Mouse (Mus musculus): ENCODE results near the gene Dhx8. TPM values are rescaled to one million over a fixed set of nuclear protein-coding genes. Genes with fewer than 3 reads are reported as not detected.

Dhx8 gene
- total RNA-seq, 2 experiments from 2014 or later: 12.7 to 13.6 TPM

- no peak for DNase-seq
- intact Hi-C loops (cut with DNase I; ENCODE audit: low total_unique reads): no loop called here
Observed at GRCm38 (mm10) chr11:101726765-101727164, 6.0 kb upstream of the Dhx8 start.

- intact Hi-C loops (cut with DNase I; ENCODE audit: low total_unique reads): loop anchor here (2.0 kb wide), 1 partner anchor 67 kb away; no protein-coding TSS in a partner anchor
- no peak for DNase-seq
Observed at GRCm38 (mm10) chr11:101729308-101729707, 3.4 kb upstream of the Dhx8 start.

- DNase-seq: no peak
- intact Hi-C loops (cut with DNase I; ENCODE audit: low total_unique reads): no loop called here
Observed at GRCm38 (mm10) chr11:101733596-101733995, 877 bp downstream of the Dhx8 start.

- intact Hi-C loops (cut with DNase I; ENCODE audit: low total_unique reads): no loop called here
- peak; percentile 44 for DNase-seq
Observed at GRCm38 (mm10) chr11:101756616-101757015, 23.9 kb downstream of the Dhx8 start.

- no peak for DNase-seq
- intact Hi-C loops (cut with DNase I; ENCODE audit: low total_unique reads): no loop called here
Observed at GRCm38 (mm10) chr11:101757366-101757765, 24.6 kb downstream of the Dhx8 start.

GRCm38 (mm10) chr11:101758431-101758830 is 25.7 kb downstream of the Dhx8 start:
- intact Hi-C loops (cut with DNase I; ENCODE audit: low total_unique reads): no loop called here

GRCm38 (mm10) chr11:101759530-101759929 is 26.8 kb downstream of the Dhx8 start:
- DNase-seq: no peak
- intact Hi-C loops (cut with DNase I; ENCODE audit: low total_unique reads): no loop called here

More at GRCm38 (mm10) chr11:101758431-101758830, 25.7 kb downstream of the Dhx8 start:
- no peak for DNase-seq

- no peak for DNase-seq
- intact Hi-C loops (cut with DNase I; ENCODE audit: low total_unique reads): loop anchor here (10.0 kb wide), 1 partner anchor 51 kb away; no protein-coding TSS in a partner anchor
Observed at GRCm38 (mm10) chr11:101763723-101764122, 31.0 kb downstream of the Dhx8 start.

- intact Hi-C loops (cut with DNase I; ENCODE audit: low total_unique reads): loop anchor here (10.0 kb wide), 1 partner anchor 50 kb away; no protein-coding TSS in a partner anchor
- DNase-seq: no peak
Observed at GRCm38 (mm10) chr11:101764546-101764945, 31.8 kb downstream of the Dhx8 start.

GRCm38 (mm10) chr11:101767326-101767725 is 34.6 kb downstream of the Dhx8 start:
- intact Hi-C loops (cut with DNase I; ENCODE audit: low total_unique reads): loop anchor here (10.0 kb wide), 1 partner anchor 47 kb away; no protein-coding TSS in a partner anchor
- DNase-seq: no peak

GRCm38 (mm10) chr11:101768721-101769120 is 36.0 kb downstream of the Dhx8 start:
- no peak for DNase-seq
- intact Hi-C loops (cut with DNase I; ENCODE audit: low total_unique reads): loop anchor here (10.0 kb wide), 1 partner anchor 46 kb away; no protein-coding TSS in a partner anchor

GRCm38 (mm10) chr11:101770266-101770665 is 37.5 kb downstream of the Dhx8 start:
- intact Hi-C loops (cut with DNase I; ENCODE audit: low total_unique reads): no loop called here

GRCm38 (mm10) chr11:101772027-101772426 is 39.3 kb downstream of the Dhx8 start:
- DNase-seq: no peak
- intact Hi-C loops (cut with DNase I; ENCODE audit: low total_unique reads): no loop called here

More at GRCm38 (mm10) chr11:101770266-101770665, 37.5 kb downstream of the Dhx8 start:
- no peak for DNase-seq

- peak; percentile 64 for DNase-seq
- intact Hi-C loops (cut with DNase I; ENCODE audit: low total_unique reads): no loop called here
Observed at GRCm38 (mm10) chr11:101772449-101772848, 39.7 kb downstream of the Dhx8 start.

- intact Hi-C loops (cut with DNase I; ENCODE audit: low total_unique reads): no loop called here
- no peak for DNase-seq
Observed at GRCm38 (mm10) chr11:101776846-101777245, 44.1 kb downstream of the Dhx8 start.

GRCm38 (mm10) chr11:101783135-101783534 is 50.4 kb downstream of the Dhx8 start:
- intact Hi-C loops (cut with DNase I; ENCODE audit: low total_unique reads): no loop called here
- no peak for DNase-seq

- intact Hi-C loops (cut with DNase I; ENCODE audit: low total_unique reads): no loop called here
- no peak for DNase-seq
Observed at GRCm38 (mm10) chr11:101783584-101783983, 50.9 kb downstream of the Dhx8 start.

- DNase-seq: no peak
- intact Hi-C loops (cut with DNase I; ENCODE audit: low total_unique reads): no loop called here
Observed at GRCm38 (mm10) chr11:101784072-101784471, 51.4 kb downstream of the Dhx8 start.

GRCm38 (mm10) chr11:101784488-101785142 is 51.9 kb downstream of the Dhx8 start:
- intact Hi-C loops (cut with DNase I; ENCODE audit: low total_unique reads): no loop called here

GRCm38 (mm10) chr11:101785143-101785851 is 52.6 kb downstream of the Dhx8 start, which contains the start of gene Etv4:
Etv4 (minus strand) TSS chr11:101785371.
- intact Hi-C loops (cut with DNase I; ENCODE audit: low total_unique reads): no loop called here
- DNase-seq: peak; percentile 89

More at GRCm38 (mm10) chr11:101784488-101785142, 51.9 kb downstream of the Dhx8 start:
- DNase-seq: peak; percentile 21

- intact Hi-C loops (cut with DNase I; ENCODE audit: low total_unique reads): no loop called here
- no peak for DNase-seq
Observed at GRCm38 (mm10) chr11:101785852-101786205, 53.1 kb downstream of the Dhx8 start.
